Mouse (Mus musculus): ENCODE data around the gene Baz2b. TPM values are rescaled to one million over a fixed set of nuclear protein-coding genes. Genes with fewer than 3 reads are reported as not detected.

Baz2b gene
- polyA plus RNA-seq, 1 experiment, result 276 TPM

DNA sequence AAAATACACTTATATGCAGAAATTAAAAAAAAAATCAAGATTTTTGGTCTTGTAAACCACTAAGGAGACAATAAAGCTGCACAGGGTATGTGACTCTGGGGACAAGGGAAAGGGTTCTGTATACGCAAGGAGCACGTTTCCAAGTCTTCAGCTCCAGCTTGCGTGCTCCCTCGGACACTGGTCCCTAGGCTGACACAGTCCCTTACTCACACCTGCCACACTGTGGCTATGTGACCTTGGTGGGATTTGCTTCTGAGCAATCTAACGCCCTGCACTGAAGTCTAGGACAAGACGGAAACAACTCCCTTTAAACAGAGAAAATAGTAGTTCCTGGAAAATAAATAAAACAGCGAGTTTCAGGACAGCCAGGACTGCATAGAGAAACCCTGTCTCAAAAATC, 253.7 kb downstream of the Baz2b start:
- Histone ChIP-seq H3K4me3 (ENCODE audit: insufficient read depth, low read depth, low read length) (no peak overlapping the region), H3K4me1 (ENCODE audit: control insufficient read depth, insufficient read depth, low read length) (0 out of 2 replicates have a peak, but pooled peaks cover 2% of the 10 kb centered on the region), H3K27ac (ENCODE audit: insufficient read depth, low read depth, low read length) (no peak overlapping the region)
- TF ChIP-seq POLR2A (IDR thresholded peaks at IDR 0.05; ENCODE audit: insufficient read depth, low read depth, low read length) (no peak), CTCF (IDR thresholded peaks at IDR 0.05; ENCODE audit: insufficient read depth, low read depth, low read length) (no peak)
- WGBS, result 89% methylated on average over 7 of the region's 7 CpGs

DNA sequence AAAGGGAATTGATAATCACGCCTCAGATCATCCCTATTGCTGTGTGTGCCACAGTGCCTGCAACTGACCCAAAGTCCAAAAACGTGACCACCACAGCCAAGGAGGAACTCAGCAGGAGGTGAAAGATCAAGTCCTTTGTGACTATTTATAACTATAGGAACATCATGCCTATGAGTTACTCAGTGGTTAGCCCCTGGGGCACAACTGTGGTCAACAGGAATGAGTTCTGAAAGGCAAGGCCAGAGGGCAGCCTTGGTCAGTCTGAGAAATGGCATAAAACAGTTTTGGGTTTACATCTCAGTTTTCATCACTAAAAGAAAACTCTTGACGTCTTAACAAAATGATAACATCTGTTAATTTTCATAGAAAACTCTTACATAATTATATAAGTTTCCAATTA, 254.8 kb downstream of the Baz2b start:
- H3K4me3 ChIP-seq (ENCODE audit: insufficient read depth, low read depth, low read length), result no peak overlapping the region
- H3K4me1 ChIP-seq (ENCODE audit: control insufficient read depth, insufficient read depth, low read length), result 0 out of 2 replicates have a peak, but pooled peaks cover 2% of the 10 kb centered on the region
- no peak overlapping the region for H3K27ac ChIP-seq (ENCODE audit: insufficient read depth, low read depth, low read length)
- TF ChIP-seq POLR2A (IDR thresholded peaks at IDR 0.05; ENCODE audit: insufficient read depth, low read depth, low read length) (no peak), CTCF (IDR thresholded peaks at IDR 0.05; ENCODE audit: insufficient read depth, low read depth, low read length) (no peak)
- 81% methylated on average over 3 of the region's 3 CpGs for WGBS

DNA sequence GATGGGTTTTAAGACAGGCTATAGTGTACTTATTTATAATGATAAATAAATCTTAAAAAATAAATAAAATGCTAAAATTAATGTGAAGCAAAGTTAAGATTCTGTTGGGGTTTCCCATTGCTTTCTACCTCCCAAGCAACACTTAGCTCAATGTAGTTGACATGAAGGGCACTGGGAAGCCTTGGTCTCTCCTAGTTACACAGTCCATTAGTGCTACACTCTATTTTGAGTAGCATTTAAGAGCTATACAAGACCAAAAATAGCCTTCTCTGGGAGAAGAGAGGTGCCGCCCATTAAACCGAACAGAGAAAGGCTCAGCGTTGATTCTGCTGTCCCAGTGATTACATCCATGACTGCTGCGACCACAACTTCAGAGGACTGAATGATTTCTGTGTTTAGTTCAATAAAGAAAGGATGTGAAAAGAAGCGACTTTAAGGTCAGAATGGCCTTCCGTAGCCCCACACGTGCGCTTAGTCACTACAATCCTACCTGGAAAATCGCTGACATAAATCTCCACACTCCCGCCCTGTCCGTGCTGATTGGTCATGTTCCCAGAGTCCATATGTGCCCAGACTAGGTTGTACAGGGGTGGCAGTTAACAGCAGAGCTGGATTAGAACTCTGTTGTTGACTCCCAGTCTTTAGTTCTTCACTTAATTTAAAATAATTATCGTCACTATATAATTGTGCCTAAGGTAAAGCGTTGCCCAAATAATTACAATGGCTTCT, 257.2 kb downstream of the Baz2b start:
- Histone ChIP-seq H3K4me3 (ENCODE audit: insufficient read depth, low read depth, low read length) (no peak overlapping the region), H3K4me1 (ENCODE audit: control insufficient read depth, insufficient read depth, low read length) (0 out of 2 replicates have a peak, but pooled peaks cover 2% of the 10 kb centered on the region), H3K27ac (ENCODE audit: insufficient read depth, low read depth, low read length) (no peak overlapping the region)
- WGBS, result 87% methylated on average over 13 of the region's 13 CpGs
- TF ChIP-seq CTCF (IDR thresholded peaks at IDR 0.05; ENCODE audit: insufficient read depth, low read depth, low read length) (no peak), POLR2A (IDR thresholded peaks at IDR 0.05; ENCODE audit: insufficient read depth, low read depth, low read length) (no peak)

DNA sequence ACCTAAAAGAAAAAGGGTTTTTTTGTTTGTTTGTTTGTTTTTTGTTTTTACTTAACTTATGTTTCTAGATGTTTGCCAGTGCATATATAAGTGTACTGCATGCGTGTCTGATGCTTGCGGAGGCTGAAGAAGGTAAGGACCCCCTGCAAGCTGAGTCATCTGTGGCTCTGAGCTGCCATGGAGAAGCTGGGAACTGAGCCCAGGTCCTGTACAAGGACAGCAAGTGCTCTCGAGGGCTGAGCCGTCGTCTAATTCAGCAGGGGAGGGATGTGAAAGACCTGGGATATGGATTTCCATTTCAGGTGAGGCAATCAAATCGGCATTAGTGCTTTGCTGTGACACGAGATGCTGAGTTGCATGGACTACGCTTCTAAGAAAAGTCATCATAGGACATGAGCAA, 257.9 kb downstream of the Baz2b start:
- Histone ChIP-seq H3K27ac (ENCODE audit: insufficient read depth, low read depth, low read length) (no peak overlapping the region; the same call in 1 of the 2 replicates), H3K4me3 (ENCODE audit: insufficient read depth, low read depth, low read length) (no peak overlapping the region), H3K4me1 (ENCODE audit: control insufficient read depth, insufficient read depth, low read length) (0 out of 2 replicates have a peak, but pooled peaks cover 2% of the 10 kb centered on the region)
- TF ChIP-seq CTCF (IDR thresholded peaks at IDR 0.05; ENCODE audit: insufficient read depth, low read depth, low read length), result no peak
- WGBS, result 85% methylated on average over 8 of the region's 8 CpGs

DNA sequence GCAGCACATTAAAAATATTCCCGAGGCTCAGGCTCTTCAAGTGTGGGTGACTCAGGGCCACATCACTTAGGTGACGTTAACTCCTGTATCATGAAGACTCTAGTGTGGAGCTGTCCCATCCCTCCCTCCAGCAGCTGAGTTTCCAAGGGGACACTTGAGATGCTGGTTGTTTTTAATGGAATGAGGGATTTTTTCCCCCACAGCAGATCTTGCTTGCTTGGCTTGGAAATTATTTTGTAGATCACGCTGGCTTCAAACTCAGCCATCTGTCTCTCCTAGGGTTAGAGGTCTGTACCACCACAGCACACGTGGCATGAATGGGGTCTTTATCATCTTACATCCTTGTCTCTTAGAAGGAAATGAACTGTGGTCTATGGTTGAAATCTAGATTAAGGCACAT, 258.5 kb downstream of the Baz2b start:
- TF ChIP-seq POLR2A (IDR thresholded peaks at IDR 0.05; ENCODE audit: insufficient read depth, low read depth, low read length), result no peak
- no peak for TF ChIP-seq CTCF (IDR thresholded peaks at IDR 0.05; ENCODE audit: insufficient read depth, low read depth, low read length)
- WGBS, result 79% methylated on average over 4 of the region's 4 CpGs
- 0 out of 2 replicates have a peak, but pooled peaks cover 2% of the 10 kb centered on the region for H3K4me1 ChIP-seq (ENCODE audit: control insufficient read depth, insufficient read depth, low read length)
- no peak overlapping the region for H3K27ac ChIP-seq (ENCODE audit: insufficient read depth, low read depth, low read length)
- H3K4me3 ChIP-seq (ENCODE audit: insufficient read depth, low read depth, low read length), result no peak overlapping the region

DNA sequence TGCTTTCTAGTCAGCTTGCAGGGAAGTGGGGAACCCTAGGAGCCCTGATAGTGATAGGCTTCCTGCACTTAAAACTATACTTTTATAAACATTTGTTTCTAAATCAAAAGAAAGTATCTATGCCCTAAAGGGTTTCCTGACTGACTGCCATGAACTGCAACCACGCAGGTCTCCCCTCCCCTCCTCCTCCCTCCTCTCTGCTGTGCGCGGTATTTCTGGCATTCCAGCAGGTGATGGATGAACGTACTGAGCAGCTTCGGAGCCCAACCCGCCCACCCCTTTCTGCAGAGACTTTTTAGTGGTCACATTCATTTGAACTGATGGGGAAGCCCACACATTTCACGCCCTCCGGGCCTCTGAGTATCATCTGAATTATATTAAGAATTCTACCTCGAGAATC, 273.3 kb downstream of the Baz2b start:
- Histone ChIP-seq H3K4me3 (ENCODE audit: insufficient read depth, low read depth, low read length) (no peak overlapping the region), H3K27ac (ENCODE audit: insufficient read depth, low read depth, low read length) (no peak overlapping the region), H3K4me1 (ENCODE audit: control insufficient read depth, insufficient read depth, low read length) (no peaks in the 10 kb centered on the region)
- WGBS, result 47% methylated on average over 9 of the region's 9 CpGs
- TF ChIP-seq POLR2A (IDR thresholded peaks at IDR 0.05; ENCODE audit: insufficient read depth, low read depth, low read length) (no peak), CTCF (IDR thresholded peaks at IDR 0.05; ENCODE audit: insufficient read depth, low read depth, low read length) (no peak)

GRCm38 (mm10) chr2:59933129-59933528, 276.5 kb downstream of the Baz2b start:
- WGBS, result 94% methylated on average over 3 of the region's 3 CpGs
- Histone ChIP-seq H3K4me1 (ENCODE audit: control insufficient read depth, insufficient read depth, low read length) (no peaks in the 10 kb centered on the region), H3K4me3 (ENCODE audit: insufficient read depth, low read depth, low read length) (no peak overlapping the region), H3K27ac (ENCODE audit: insufficient read depth, low read depth, low read length) (no peak overlapping the region)
- TF ChIP-seq CTCF (IDR thresholded peaks at IDR 0.05; ENCODE audit: insufficient read depth, low read depth, low read length) (no peak), POLR2A (IDR thresholded peaks at IDR 0.05; ENCODE audit: insufficient read depth, low read depth, low read length) (no peak)

DNA sequence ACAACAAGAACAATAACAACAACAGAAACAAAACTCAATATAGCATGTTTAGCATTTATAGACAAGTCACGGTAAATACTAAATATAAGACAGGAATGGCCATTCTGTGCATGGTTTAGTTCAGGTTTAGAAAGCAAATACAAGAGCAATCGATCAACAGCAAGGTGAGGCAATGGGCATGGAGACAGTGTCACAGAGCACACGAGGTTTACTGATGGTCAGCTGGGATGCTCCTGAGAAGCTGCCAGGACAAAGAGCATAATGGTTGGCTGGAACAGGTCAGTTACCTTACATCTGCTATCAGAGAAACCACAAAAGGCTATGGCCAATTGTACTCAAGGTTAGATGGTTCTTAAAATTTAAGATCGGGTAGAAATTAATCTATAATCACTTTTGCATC, 277.4 kb downstream of the Baz2b start:
- no peak overlapping the region for H3K27ac ChIP-seq (ENCODE audit: insufficient read depth, low read depth, low read length)
- WGBS, result 97% methylated on average over 4 of the region's 4 CpGs
- no peak for TF ChIP-seq POLR2A (IDR thresholded peaks at IDR 0.05; ENCODE audit: insufficient read depth, low read depth, low read length)
- H3K4me1 ChIP-seq (ENCODE audit: control insufficient read depth, insufficient read depth, low read length), result no peaks in the 10 kb centered on the region
- no peak overlapping the region for H3K4me3 ChIP-seq (ENCODE audit: insufficient read depth, low read depth, low read length)

DNA sequence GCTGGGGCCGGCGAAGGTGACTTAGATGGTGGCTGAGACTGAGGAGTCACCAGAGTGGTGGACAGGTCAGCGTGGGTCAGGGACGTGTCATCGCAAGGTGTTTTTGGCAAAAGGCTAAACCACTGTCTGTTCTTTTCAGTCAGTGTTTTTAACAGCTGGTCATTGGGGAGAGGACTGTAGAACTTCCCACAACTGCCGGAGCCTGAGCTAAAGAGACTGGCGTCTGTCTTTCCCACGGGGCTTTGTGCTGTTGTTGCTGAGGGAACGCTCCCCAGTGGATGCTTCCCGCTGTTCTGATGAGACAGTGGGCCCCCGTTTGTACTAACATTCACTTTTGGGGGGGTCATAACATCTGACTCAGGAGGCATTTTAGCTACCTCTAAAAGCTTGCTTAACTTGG, 296.0 kb downstream of the Baz2b start:
- WGBS, result 89% methylated on average over 11 of the region's 11 CpGs

More for the DNA sequence above, 296.0 kb downstream of the Baz2b start:
- no peak for TF ChIP-seq POLR2A (IDR thresholded peaks at IDR 0.05; ENCODE audit: insufficient read depth, low read depth, low read length)
- TF ChIP-seq CTCF (IDR thresholded peaks at IDR 0.05; ENCODE audit: insufficient read depth, low read depth, low read length), result no peak
- Histone ChIP-seq H3K4me1 (ENCODE audit: control insufficient read depth, insufficient read depth, low read length) (no peaks in the 10 kb centered on the region), H3K27ac (ENCODE audit: insufficient read depth, low read depth, low read length) (no peak overlapping the region), H3K4me3 (ENCODE audit: insufficient read depth, low read depth, low read length) (no peak overlapping the region)
